Mouse (Mus musculus): Measurements from ENCODE around the gene Hbb-y. TPM values are rescaled to one million over a fixed set of nuclear protein-coding genes. Genes with fewer than 3 reads are reported as not detected.
"Not testable (repeated sequence)": the region's sequence is repeated elsewhere in the genome, so short reads cannot be mapped to it uniquely, and the experiment has no call there.

Hbb-y gene
- polyA plus RNA-seq, 1 experiment = 571 TPM

DNA sequence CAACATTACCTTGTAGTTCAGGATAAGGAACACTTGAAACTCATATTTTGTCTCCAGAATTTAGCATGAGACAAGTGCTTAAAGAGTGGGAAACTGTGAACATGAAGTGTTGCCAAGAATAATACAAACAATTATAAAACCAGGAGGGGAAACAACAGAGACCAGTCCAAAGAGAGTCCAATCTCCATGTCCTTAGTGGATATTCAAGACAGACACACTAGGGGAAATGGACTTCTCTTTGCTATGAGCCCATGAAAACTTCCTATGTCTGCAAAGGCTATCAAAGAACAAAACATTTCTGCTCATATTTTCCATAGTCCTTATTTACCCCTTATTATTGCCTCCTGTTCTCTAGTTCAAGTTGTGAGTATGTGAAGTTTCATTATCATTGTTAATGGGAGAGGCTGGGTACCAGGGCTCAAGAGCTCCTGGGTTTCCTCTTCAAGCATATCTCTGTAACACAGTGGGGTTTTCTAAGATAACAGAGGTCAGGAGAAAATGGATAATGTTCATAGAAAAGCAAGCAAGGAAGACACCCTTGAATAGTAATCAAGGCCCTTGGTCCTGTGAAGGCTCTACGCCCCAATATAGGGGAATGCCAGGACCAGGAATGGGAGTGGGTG is 41.7 kb downstream of the Hbb-y start:
- DNase-seq (ENCODE audit: low read depth) = no peak
- no peak for TF ChIP-seq CTCF (IDR thresholded peaks at IDR 0.05; ENCODE audit: borderline replicate concordance, extremely low read depth, insufficient read depth, insufficient read length)
- no peak for TF ChIP-seq POLR2A (IDR thresholded peaks at IDR 0.05; ENCODE audit: borderline replicate concordance, extremely low read depth, insufficient read depth, insufficient read length, poor library complexity, severe bottlenecking)

DNA sequence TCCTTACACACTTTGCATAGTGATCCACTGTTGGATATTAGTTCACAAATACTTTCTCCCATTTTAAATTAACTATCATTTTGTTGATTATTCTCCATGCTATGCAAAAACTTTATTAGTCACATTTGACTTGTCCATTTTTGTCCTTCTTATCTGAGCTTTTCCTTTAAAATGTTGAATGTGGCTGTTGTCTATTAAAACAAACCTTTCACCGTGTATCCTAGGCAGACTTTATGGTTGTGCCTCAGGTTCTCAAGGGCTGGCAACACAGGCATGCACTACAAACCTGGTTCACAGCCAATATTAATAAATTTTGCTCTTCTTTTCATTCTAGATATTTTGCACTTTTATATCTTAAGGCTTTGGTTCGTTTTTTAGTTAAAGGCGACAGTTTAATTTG is 42.3 kb downstream of the Hbb-y start:
- DNase-seq (ENCODE audit: low read depth) = no peak
- TF ChIP-seq CTCF (IDR thresholded peaks at IDR 0.05; ENCODE audit: borderline replicate concordance, extremely low read depth, insufficient read depth, insufficient read length) (no peak), POLR2A (IDR thresholded peaks at IDR 0.05; ENCODE audit: borderline replicate concordance, extremely low read depth, insufficient read depth, insufficient read length, poor library complexity, severe bottlenecking) (no peak)

DNA sequence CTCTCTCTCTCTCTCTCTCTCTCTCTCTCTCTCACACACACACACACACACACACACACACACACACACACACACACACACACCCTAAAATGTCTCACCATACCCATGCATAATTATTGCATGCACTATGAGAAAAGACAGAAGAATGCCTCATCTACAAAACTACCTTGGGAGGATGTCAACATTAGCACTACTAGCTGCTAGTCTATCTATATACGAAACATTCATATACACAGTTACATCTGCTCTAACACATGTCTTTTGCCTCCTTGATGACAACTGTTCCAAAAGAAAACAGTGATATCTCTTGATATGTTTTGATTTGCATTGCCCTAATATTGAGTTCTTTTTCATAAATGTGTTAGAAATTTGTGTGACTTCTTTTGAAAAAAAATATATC is 42.7 kb downstream of the Hbb-y start:
- DNase-seq (ENCODE audit: low read depth) = no peak
- no peak for TF ChIP-seq POLR2A (IDR thresholded peaks at IDR 0.05; ENCODE audit: borderline replicate concordance, extremely low read depth, insufficient read depth, insufficient read length, poor library complexity, severe bottlenecking)
- TF ChIP-seq CTCF (IDR thresholded peaks at IDR 0.05; ENCODE audit: borderline replicate concordance, extremely low read depth, insufficient read depth, insufficient read length) = no peak

DNA sequence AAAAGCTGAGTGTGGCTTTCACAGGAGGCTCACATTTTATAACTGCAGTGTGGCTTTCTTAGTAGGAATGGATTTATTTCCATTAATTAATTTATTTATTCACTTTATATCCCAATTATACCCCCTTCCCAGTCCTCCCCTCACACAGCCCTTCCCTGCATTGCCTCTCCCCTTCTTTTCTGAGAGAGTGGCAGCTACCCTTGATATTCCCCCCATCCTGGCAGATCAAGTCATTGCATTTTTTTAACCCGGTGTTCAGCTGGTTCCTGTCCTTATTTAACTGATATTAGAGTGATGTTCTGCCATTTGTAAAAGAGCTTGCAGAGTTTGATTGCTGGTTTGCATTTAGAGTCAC is 43.2 kb downstream of the Hbb-y start:
- no peak for TF ChIP-seq CTCF (IDR thresholded peaks at IDR 0.05; ENCODE audit: borderline replicate concordance, extremely low read depth, insufficient read depth, insufficient read length)
- TF ChIP-seq POLR2A (IDR thresholded peaks at IDR 0.05; ENCODE audit: borderline replicate concordance, extremely low read depth, insufficient read depth, insufficient read length, poor library complexity, severe bottlenecking) = no peak
- DNase-seq (ENCODE audit: low read depth) = no peak

DNA sequence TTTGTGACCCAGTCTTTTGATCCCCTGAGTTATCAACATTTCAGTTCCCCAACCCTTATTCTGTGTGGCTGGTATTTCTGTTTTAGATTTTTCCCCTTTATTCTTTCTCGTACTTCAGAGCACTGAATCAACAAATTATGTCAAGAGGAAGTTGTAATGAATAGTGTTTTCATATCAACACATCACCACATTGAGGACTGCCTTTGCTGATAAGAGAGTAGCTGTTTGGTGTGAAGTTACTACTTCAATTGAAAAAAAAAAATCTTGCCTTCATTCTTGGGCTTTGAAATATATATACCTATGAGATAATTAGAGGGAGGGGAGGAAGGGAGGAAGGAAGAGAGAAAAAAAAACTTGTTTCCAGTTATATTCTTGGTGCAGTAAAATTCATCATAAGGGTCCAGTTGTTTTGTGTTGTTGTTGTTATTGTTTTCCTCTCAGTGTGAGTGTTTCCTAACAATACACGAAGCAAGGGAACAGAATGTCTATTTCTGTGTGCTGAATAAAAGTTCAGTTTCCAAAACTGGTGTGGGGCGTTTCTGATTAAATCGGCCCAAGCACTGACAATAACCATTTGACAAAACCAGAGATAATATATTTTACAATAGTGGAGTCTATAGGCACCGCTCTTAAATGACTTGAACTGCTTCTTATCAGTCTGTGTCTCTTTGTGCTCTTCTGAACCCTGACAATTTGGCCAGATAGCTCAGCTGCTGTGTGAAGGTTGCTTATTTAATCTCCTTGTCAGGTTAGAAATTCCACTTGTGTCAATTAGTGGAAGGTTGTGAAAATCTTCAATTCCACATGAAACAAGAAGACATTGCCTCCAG is 43.8 kb downstream of the Hbb-y start:
- TF ChIP-seq CTCF (IDR thresholded peaks at IDR 0.05; ENCODE audit: borderline replicate concordance, extremely low read depth, insufficient read depth, insufficient read length) (no peak), POLR2A (IDR thresholded peaks at IDR 0.05; ENCODE audit: borderline replicate concordance, extremely low read depth, insufficient read depth, insufficient read length, poor library complexity, severe bottlenecking) (no peak)
- no peak for DNase-seq (ENCODE audit: low read depth)

DNA sequence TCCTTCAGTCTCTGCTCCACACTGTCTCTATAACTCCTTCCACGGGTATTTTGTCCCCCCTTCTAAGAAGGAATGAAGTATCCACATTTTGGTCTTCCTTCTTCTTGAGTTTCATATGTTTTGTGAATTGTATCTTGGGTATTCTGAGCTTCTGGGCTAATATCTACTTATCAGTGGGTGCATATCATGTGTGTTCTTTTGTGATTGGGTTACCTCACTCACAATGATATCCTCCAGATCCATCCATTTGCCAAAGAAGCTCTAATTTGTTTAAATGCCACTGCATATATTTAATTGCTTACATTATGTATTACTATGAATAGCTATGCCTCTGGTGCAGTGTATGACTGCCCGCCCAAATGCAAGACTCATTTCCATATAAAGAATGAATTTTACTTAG is 44.9 kb downstream of the Hbb-y start:
- not testable (repeated sequence) for DNase-seq (ENCODE audit: low read depth)

DNA sequence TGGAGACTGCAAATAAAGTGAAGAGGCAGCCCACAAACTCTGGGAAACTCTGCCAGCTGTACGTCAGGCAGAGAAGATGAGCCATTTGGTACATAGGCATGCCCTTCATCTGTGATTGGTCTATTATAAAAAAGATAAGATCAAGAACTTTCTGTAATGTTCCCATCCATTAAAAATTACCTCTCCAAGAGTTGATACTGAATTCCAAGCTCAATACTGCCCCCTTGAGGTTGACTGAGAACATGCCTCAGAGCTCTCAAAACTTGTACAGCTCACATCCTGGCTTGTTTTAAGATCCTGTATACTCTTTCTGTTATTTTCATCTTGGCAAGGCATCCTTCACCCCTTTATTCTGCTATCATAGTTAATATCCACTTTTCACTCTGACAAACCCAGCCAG is 46.2 kb downstream of the Hbb-y start:
- peak; percentile 61 for DNase-seq (ENCODE audit: low read depth)
- TF ChIP-seq CTCF (IDR thresholded peaks at IDR 0.05; ENCODE audit: borderline replicate concordance, extremely low read depth, insufficient read depth, insufficient read length) = peak; percentile 58; the same call in 1 of the 2 replicates
- no peak for TF ChIP-seq POLR2A (IDR thresholded peaks at IDR 0.05; ENCODE audit: borderline replicate concordance, extremely low read depth, insufficient read depth, insufficient read length, poor library complexity, severe bottlenecking)

Other genes with a start within 250 kb of the Hbb-y start
- gene Olfr620, start 240.7 kb downstream of the Hbb-y start, polyA plus RNA-seq (2012; rRNA removed) = not detected in 2 replicates
- gene Olfr622, start 210.5 kb downstream of the Hbb-y start, polyA plus RNA-seq (2012; rRNA removed) = not detected in 2 replicates
- gene Olfr623, start 189.5 kb downstream of the Hbb-y start, polyA plus RNA-seq (2012; rRNA removed) = not detected in 2 replicates
- gene Olfr624, start 182.0 kb downstream of the Hbb-y start, polyA plus RNA-seq (2012; rRNA removed) = 0.01 TPM in 1 of 2 replicates, not detected in the other
- not detected in 2 replicates for gene Olfr625-ps1, start 170.5 kb downstream of the Hbb-y start, polyA plus RNA-seq (2012; rRNA removed)
- not detected in 2 replicates for gene Olfr243, start 138.5 kb downstream of the Hbb-y start, polyA plus RNA-seq (2012; rRNA removed)
- gene Olfr628, start 122.8 kb downstream of the Hbb-y start, polyA plus RNA-seq (2012; rRNA removed) = not detected in 2 replicates
- gene Olfr629, start 108.3 kb downstream of the Hbb-y start, polyA plus RNA-seq (2012; rRNA removed) = not detected in 2 replicates
- not detected in 2 replicates for gene Olfr630, start 95.9 kb downstream of the Hbb-y start, polyA plus RNA-seq (2012; rRNA removed)
- not detected in 2 replicates for gene Olfr69, start 81.6 kb downstream of the Hbb-y start, polyA plus RNA-seq (2012; rRNA removed)
- gene Olfr68, start 73.5 kb downstream of the Hbb-y start, polyA plus RNA-seq (2012; rRNA removed) = not detected in 2 replicates
- gene Olfr67, start 61.4 kb downstream of the Hbb-y start, polyA plus RNA-seq (2012; rRNA removed) = not detected in 2 replicates
- 1,200 and 1,643 TPM in 2 replicates for gene Hbb-bt, start 39.2 kb downstream of the Hbb-y start, polyA plus RNA-seq (2012; rRNA removed)
- gene Hbb-bs, start 25.1 kb downstream of the Hbb-y start, polyA plus RNA-seq (2012; rRNA removed) = 4,622 and 5,050 TPM in 2 replicates
- not detected in 2 replicates for gene Hbb-bh2, start 12.7 kb downstream of the Hbb-y start, polyA plus RNA-seq (2012; rRNA removed)
- 4.5 and 6.0 TPM in 2 replicates for gene Hbb-bh1, start 10.1 kb downstream of the Hbb-y start, polyA plus RNA-seq (2012; rRNA removed)
- gene Olfr66, start 33.0 kb upstream of the Hbb-y start, polyA plus RNA-seq (2012; rRNA removed) = not detected in 2 replicates
- not detected in 2 replicates for gene Olfr64, start 41.3 kb upstream of the Hbb-y start, polyA plus RNA-seq (2012; rRNA removed)
- gene Olfr65, start 50.3 kb upstream of the Hbb-y start, polyA plus RNA-seq (2012; rRNA removed) = not detected in 2 replicates
- not detected in 2 replicates for gene Olfr631, start 75.6 kb upstream of the Hbb-y start, polyA plus RNA-seq (2012; rRNA removed)
- gene Olfr632, start 81.1 kb upstream of the Hbb-y start, polyA plus RNA-seq (2012; rRNA removed) = not detected in 2 replicates
- not detected in 2 replicates for gene Olfr633, start 91.2 kb upstream of the Hbb-y start, polyA plus RNA-seq (2012; rRNA removed)
- gene Olfr635, start 117.9 kb upstream of the Hbb-y start, polyA plus RNA-seq (2012; rRNA removed) = not detected in 2 replicates
- gene Olfr638, start 145.5 kb upstream of the Hbb-y start, polyA plus RNA-seq (2012; rRNA removed) = not detected in 2 replicates
- gene Olfr639, start 164.1 kb upstream of the Hbb-y start, polyA plus RNA-seq (2012; rRNA removed) = not detected in 2 replicates
- not detected in 2 replicates for gene Olfr640, start 172.4 kb upstream of the Hbb-y start, polyA plus RNA-seq (2012; rRNA removed)
- gene Olfr641, start 182.2 kb upstream of the Hbb-y start, polyA plus RNA-seq (2012; rRNA removed) = not detected in 2 replicates
- gene Olfr642, start 199.4 kb upstream of the Hbb-y start, polyA plus RNA-seq (2012; rRNA removed) = not detected in 2 replicates
- not detected in 2 replicates for gene 4930516K23Rik, start 208.2 kb upstream of the Hbb-y start, polyA plus RNA-seq (2012; rRNA removed)
- gene Olfr644, start 218.7 kb upstream of the Hbb-y start, polyA plus RNA-seq (2012; rRNA removed) = not detected in 2 replicates
- gene Olfr645, start 232.2 kb upstream of the Hbb-y start, polyA plus RNA-seq (2012; rRNA removed) = not detected in 2 replicates